Mouse (Mus musculus): ENCODE measurements around the gene Proser1. TPM values are rescaled to one million over a fixed set of nuclear protein-coding genes. Genes with fewer than 3 reads are reported as not detected.

Gene Proser1
- polyA plus RNA-seq, 1 experiment from 2014 or later: 19.6 TPM

DNA sequence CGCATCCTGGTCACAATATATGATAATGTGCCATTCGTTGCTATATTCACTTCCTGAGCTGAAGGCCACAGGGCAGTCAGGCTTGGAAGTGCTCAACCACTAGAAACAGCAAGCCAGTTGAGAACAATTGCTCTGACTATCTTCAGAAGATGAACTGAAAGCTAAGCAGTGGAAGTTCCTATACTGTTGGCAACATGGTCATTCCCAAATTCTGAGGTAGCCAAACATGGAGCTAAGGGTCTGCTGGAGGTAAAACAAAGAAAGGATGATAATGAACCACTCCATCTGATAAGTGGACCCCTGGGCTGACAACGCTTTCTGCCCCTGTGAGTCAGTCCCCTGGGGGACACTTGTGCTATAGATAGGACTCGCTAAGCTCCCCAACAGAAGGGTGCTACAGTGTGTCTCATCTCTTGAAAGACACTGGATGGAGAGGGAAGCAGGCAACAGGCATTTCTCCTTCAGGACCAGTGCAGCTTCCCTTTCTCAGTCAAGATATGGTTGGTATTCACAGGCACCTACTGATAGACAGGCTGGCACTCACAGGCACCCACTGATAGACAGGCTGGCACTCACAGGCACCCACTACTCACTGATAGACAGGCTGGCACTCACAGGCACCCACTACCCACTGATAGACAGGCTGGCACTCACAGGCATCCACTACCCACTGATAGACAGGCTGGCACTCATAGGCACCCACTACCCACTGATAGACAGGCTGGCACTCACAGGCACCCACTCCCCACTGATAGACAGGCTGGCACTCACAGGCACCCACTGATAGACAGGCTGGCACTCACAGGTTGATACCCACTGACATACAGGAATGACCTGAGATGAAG is 51.0 kb downstream of the Proser1 start:
- Histone ChIP-seq H3K4me1 (ENCODE audit: insufficient read depth, low read length) (no peaks in the 10 kb centered on the region), H3K27me3 (ENCODE audit: insufficient read depth, low read length) (no peaks in the 10 kb centered on the region), H3K9ac (replicated peaks; ENCODE audit: low read length) (no peak overlapping the region), H3K9me3 (ENCODE audit: low read length) (no peaks in the 10 kb centered on the region), H3K4me3 (ENCODE audit: low read length) (no peak overlapping the region), H3K36me3 (ENCODE audit: insufficient read depth, low read length) (peaks cover 7% of the 10 kb centered on the region; the same call in 1 of the 2 replicates), H3K27ac (ENCODE audit: low read length) (no peak overlapping the region), H3K4me2 (replicated peaks; ENCODE audit: low read depth, low read length) (no peak overlapping the region)
- 83% methylated on average over 4 of the region's 4 CpGs for WGBS
- ATAC-seq (ENCODE audit: low FRiP score, low TSS enrichment): no peak

- H3K9me3 ChIP-seq (ENCODE audit: low read length): no peaks in the 10 kb centered on the region
- no peaks in the 10 kb centered on the region for H3K4me1 ChIP-seq (ENCODE audit: insufficient read depth, low read length)
- H3K36me3 ChIP-seq (ENCODE audit: insufficient read depth, low read length): peaks cover 20% of the 10 kb centered on the region; the same call in 1 of the 2 replicates
- no peaks in the 10 kb centered on the region for H3K27me3 ChIP-seq (ENCODE audit: insufficient read depth, low read length)
- no peak overlapping the region for H3K9ac ChIP-seq (replicated peaks; ENCODE audit: low read length)
- ATAC-seq (ENCODE audit: low FRiP score, low TSS enrichment): no peak
- H3K27ac ChIP-seq (ENCODE audit: low read length): no peak overlapping the region
- 97% methylated on average over 10 of the region's 10 CpGs for WGBS
- H3K4me2 ChIP-seq (replicated peaks; ENCODE audit: low read depth, low read length): no peak overlapping the region
- H3K4me3 ChIP-seq (ENCODE audit: low read length): no peak overlapping the region
Observed at GRCm38 (mm10) chr3:53522794-53523193, 59.3 kb downstream of the Proser1 start.

GRCm38 (mm10) chr3:53525737-53526136 is 62.3 kb downstream of the Proser1 start:
- H3K9ac ChIP-seq (replicated peaks; ENCODE audit: low read length): no peak overlapping the region
- H3K4me1 ChIP-seq (ENCODE audit: insufficient read depth, low read length): no peaks in the 10 kb centered on the region
- H3K27ac ChIP-seq (ENCODE audit: low read length): no peak overlapping the region
- no peaks in the 10 kb centered on the region for H3K27me3 ChIP-seq (ENCODE audit: insufficient read depth, low read length)
- H3K36me3 ChIP-seq (ENCODE audit: insufficient read depth, low read length): peaks cover 5% of the 10 kb centered on the region; the same call in 1 of the 2 replicates
- WGBS: 13% methylated on average over 21 of the region's 21 CpGs
- peak overlapping the region; percentile 47 for H3K4me2 ChIP-seq (replicated peaks; ENCODE audit: low read depth, low read length)
- peak overlapping the region; percentile 28 for H3K4me3 ChIP-seq (ENCODE audit: low read length)
- ATAC-seq (ENCODE audit: low FRiP score, low TSS enrichment): peak; percentile 61; the same call in 1 of the 2 replicates
- H3K9me3 ChIP-seq (ENCODE audit: low read length): no peaks in the 10 kb centered on the region

- H3K4me3 ChIP-seq (ENCODE audit: low read length): no peak overlapping the region
- no peaks in the 10 kb centered on the region for H3K9me3 ChIP-seq (ENCODE audit: low read length)
- H3K27ac ChIP-seq (ENCODE audit: low read length): no peak overlapping the region
- H3K4me1 ChIP-seq (ENCODE audit: insufficient read depth, low read length): no peaks in the 10 kb centered on the region
- WGBS: 79% methylated on average over 6 of the region's 6 CpGs
- H3K9ac ChIP-seq (replicated peaks; ENCODE audit: low read length): no peak overlapping the region
- no peak for ATAC-seq (ENCODE audit: low FRiP score, low TSS enrichment)
- peaks cover 7% of the 10 kb centered on the region; the same call in 1 of the 2 replicates for H3K36me3 ChIP-seq (ENCODE audit: insufficient read depth, low read length)
- H3K27me3 ChIP-seq (ENCODE audit: insufficient read depth, low read length): no peaks in the 10 kb centered on the region
- no peak overlapping the region for H3K4me2 ChIP-seq (replicated peaks; ENCODE audit: low read depth, low read length)
Observed at GRCm38 (mm10) chr3:53530305-53530704, 66.8 kb downstream of the Proser1 start.

Other genes with a start within 250 kb of the Proser1 start
- 11.5 and 11.9 TPM in 2 replicates for gene Nhlrc3, start 334 bp upstream of the Proser1 start, polyA plus RNA-seq (2015; fragmentation: Nextera tagmentation; extraction: Ambion mirVana)
- 0.09 and 0.22 TPM in 2 replicates for gene Stoml3, start 25.0 kb downstream of the Proser1 start, polyA plus RNA-seq (2015; fragmentation: Nextera tagmentation; extraction: Ambion mirVana)
- gene Frem2, start 193.7 kb downstream of the Proser1 start, polyA plus RNA-seq (2015; fragmentation: Nextera tagmentation; extraction: Ambion mirVana): 15.1 and 15.6 TPM in 2 replicates

Data from kidney, embryonic 16.5 days (tissue).